Mouse (Mus musculus) intestine, embryonic 14.5 days (tissue): ENCODE results near the gene Prpmp5. TPM values are rescaled to one million over a fixed set of nuclear protein-coding genes. Genes with fewer than 3 reads are reported as not detected.
"Not testable (repeated sequence)": the region's sequence is repeated elsewhere in the genome, so short reads cannot be mapped to it uniquely, and the experiment has no call there.

ENCODE experiments used
- ATAC-seq: fragments of 200-750 bp; cut with Nextera tagmentation; replicated peaks from 2 replicates; pipeline ENCODE4 v1.8.0; 2017; ENCODE audit warnings: low read depth, moderate number of reproducible peaks, moderate TSS enrichment, moderate library complexity; ENCODE audit not compliant: low FRiP score, low TSS enrichment
- DNase-seq: peaks from one replicate; pipeline ENCODE4 v3.0.0-alpha.2; 2018; ENCODE audit warnings: low spot score
- H3K27ac ChIP-seq: fragments of 300-500 bp; sonication (generic); 2 replicates; pipeline ENCODE4 v1.5.1; 2014; ENCODE audit warnings: low read depth, mild to moderate bottlenecking, control low read depth
- H3K27me3 ChIP-seq: fragments of 300-500 bp; sonication (generic); replicated peaks from 2 replicates; pipeline ENCODE4 v1.6.1; 2014; ENCODE audit warnings: low read length, control low read depth; ENCODE audit not compliant: control insufficient read depth, insufficient read depth
- H3K36me3 ChIP-seq: fragments of 300-500 bp; sonication (generic); 2 replicates; pipeline ENCODE4 v1.6.1; 2014; ENCODE audit warnings: low read length, control low read depth; ENCODE audit not compliant: control insufficient read depth, insufficient read depth
- H3K4me1 ChIP-seq: fragments of 300-500 bp; sonication (generic); replicated peaks from 2 replicates; pipeline ENCODE4 v1.6.1; 2014; ENCODE audit warnings: low read length, control low read depth, mixed read lengths; ENCODE audit not compliant: control insufficient read depth, insufficient read depth
- H3K4me2 ChIP-seq: fragments of 300-500 bp; sonication (generic); 2 replicates; pipeline ENCODE4 v1.6.1; 2014; ENCODE audit warnings: low read length
- H3K4me3 ChIP-seq: fragments of 300-500 bp; sonication (generic); 2 replicates; pipeline ENCODE4 v1.5.1; 2014; ENCODE audit warnings: low read depth, low read length, control low read depth, mixed read lengths
- H3K9ac ChIP-seq: fragments of 300-500 bp; sonication (generic); 2 replicates; pipeline ENCODE4 v1.6.1; 2014; ENCODE audit warnings: mild to moderate bottlenecking, low read length
- H3K9me3 ChIP-seq: fragments of 300-500 bp; sonication (generic); 2 replicates; pipeline ENCODE4 v1.6.1; 2016; ENCODE audit warnings: low read length, control low read depth; ENCODE audit not compliant: control insufficient read depth
- WGBS: fragments of 180-500 bp; shearing (Covaris S2); extraction: QIAGEN DNeasy Blood & Tissue Kit; methylation state at CpG from one replicate; pipeline ENCODE4 v1.1.7; 2014; 5-methylcytosine and 5-hydroxymethylcytosine counted together
- polyA plus RNA-seq: library from polyadenylated mRNA; unstranded; fragments of >200 nt; fragmentation: Nextera tagmentation; extraction: Ambion mirVana; gene quantifications from 2 replicates; pipeline ENCODE4 v1.2.1, GENCODE M21; 2014

Gene Prpmp5
- polyA plus RNA-seq = not detected in 2 replicates

GRCm38 (mm10) chr6:132314657-132315056, at the start of gene Prpmp5:
Gene Prpmp5, minus strand, starts transcription at chr6:132314757.
- not testable (repeated sequence) for H3K9me3 ChIP-seq, H3K4me3 ChIP-seq, H3K27me3 ChIP-seq, H3K27ac ChIP-seq, ATAC-seq, H3K4me2 ChIP-seq, H3K9ac ChIP-seq, H3K36me3 ChIP-seq, H3K4me1 ChIP-seq, DNase-seq

- not testable (repeated sequence) for H3K4me2 ChIP-seq, DNase-seq, H3K4me1 ChIP-seq, H3K27me3 ChIP-seq, ATAC-seq, H3K9ac ChIP-seq, H3K9me3 ChIP-seq, H3K36me3 ChIP-seq, H3K4me3 ChIP-seq, H3K27ac ChIP-seq
- 78% methylated on average over 1 of the region's 1 CpGs for WGBS
These were observed 49.5 kb upstream of the Prpmp5 start, which contains the start of gene Gm8882 for GRCm38 (mm10) chr6:132364034-132364433. Gene Gm8882, minus strand, starts transcription at chr6:132364134.

Other genes with a start within 250 kb of the Prpmp5 start
- not detected in 2 replicates for gene Prb1, start 104.2 kb downstream of the Prpmp5 start, polyA plus RNA-seq
- gene Gm8882, start 49.4 kb upstream of the Prpmp5 start, polyA plus RNA-seq = not detected in 2 replicates